Mouse (Mus musculus): ENCODE measurements around the gene Tmem125. TPM values are rescaled to one million over a fixed set of nuclear protein-coding genes. Genes with fewer than 3 reads are reported as not detected.

The Tmem125 gene
- not detected in 2 replicates for polyA plus RNA-seq (2012)

GRCm38 (mm10) chr4:118543592-118544260 lies at the start of gene Tmem125:
Gene Tmem125 (minus strand): TSS chr4:118544044.
- Histone ChIP-seq H3K36me3 (ENCODE audit: control insufficient read depth) (peaks cover 2% of the 10 kb centered on the region; the same call in 1 of the 2 replicates), H3K9me3 (ENCODE audit: control insufficient read depth, low read length) (no peaks in the 10 kb centered on the region), H3K27me3 (ENCODE audit: control insufficient read depth) (peaks cover 5% of the 10 kb centered on the region), H3K4me1 (ENCODE audit: control insufficient read depth) (peaks cover 8% of the 10 kb centered on the region), H3K4me3 (replicated peaks) (peak within 1 kb of the TSS; percentile 48)
- no peak for TF ChIP-seq GATA1 (IDR thresholded peaks at IDR 0.05; ENCODE audit: low read length)
- no peak for TF ChIP-seq TAL1 (IDR thresholded peaks at IDR 0.05; ENCODE audit: low read length)

DNA sequence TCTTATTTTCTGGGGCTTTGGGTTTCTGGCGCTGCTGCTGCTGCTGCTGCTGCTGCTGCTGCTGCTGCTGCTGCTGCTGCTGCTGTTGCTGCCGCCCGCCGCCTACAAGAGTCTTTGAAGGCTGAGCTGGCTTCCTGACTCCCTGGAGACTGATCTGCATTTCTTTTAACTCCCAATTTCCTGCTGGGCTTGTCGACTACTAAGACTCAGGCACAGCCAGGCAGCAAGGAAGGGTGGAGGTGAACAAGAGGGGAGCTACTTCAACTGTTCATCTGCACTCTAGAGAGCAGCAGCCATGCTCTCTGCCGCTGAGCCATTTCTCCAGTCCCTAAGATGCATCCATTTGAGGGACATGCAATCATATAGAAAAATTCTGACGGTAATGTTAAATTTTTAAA lies 45.9 kb upstream of the Tmem125 start:
- Histone ChIP-seq H3K36me3 (ENCODE audit: control insufficient read depth) (no peaks in the 10 kb centered on the region), H3K27me3 (ENCODE audit: control insufficient read depth) (no peaks in the 10 kb centered on the region), H3K4me1 (ENCODE audit: control insufficient read depth) (no peaks in the 10 kb centered on the region), H3K4me3 (replicated peaks) (no peak overlapping the region), H3K9me3 (ENCODE audit: control insufficient read depth, low read length) (0 out of 2 replicates have a peak, but pooled peaks cover 2% of the 10 kb centered on the region)
- TF ChIP-seq GATA1 (IDR thresholded peaks at IDR 0.05; ENCODE audit: low read length): no peak
- TF ChIP-seq TAL1 (IDR thresholded peaks at IDR 0.05; ENCODE audit: low read length): no peak

GRCm38 (mm10) chr4:118589053-118589732 lies 45.3 kb upstream of the Tmem125 start:
- TF ChIP-seq GATA1 (IDR thresholded peaks at IDR 0.05; ENCODE audit: low read length): no peak
- no peak for TF ChIP-seq TAL1 (IDR thresholded peaks at IDR 0.05; ENCODE audit: low read length)
- H3K27me3 ChIP-seq (ENCODE audit: control insufficient read depth): no peaks in the 10 kb centered on the region
- H3K9me3 ChIP-seq (ENCODE audit: control insufficient read depth, low read length): 0 out of 2 replicates have a peak, but pooled peaks cover 2% of the 10 kb centered on the region
- H3K4me1 ChIP-seq (ENCODE audit: control insufficient read depth): no peaks in the 10 kb centered on the region
- H3K4me3 ChIP-seq (replicated peaks): no peak overlapping the region
- no peaks in the 10 kb centered on the region for H3K36me3 ChIP-seq (ENCODE audit: control insufficient read depth)

- TF ChIP-seq GATA1 (IDR thresholded peaks at IDR 0.05; ENCODE audit: low read length) (no peak), TAL1 (IDR thresholded peaks at IDR 0.05; ENCODE audit: low read length) (no peak)
- peaks cover 6% of the 10 kb centered on the region for H3K27me3 ChIP-seq (ENCODE audit: control insufficient read depth)
- 0 out of 2 replicates have a peak, but pooled peaks cover 2% of the 10 kb centered on the region for H3K9me3 ChIP-seq (ENCODE audit: control insufficient read depth, low read length)
- no peaks in the 10 kb centered on the region for H3K4me1 ChIP-seq (ENCODE audit: control insufficient read depth)
- H3K36me3 ChIP-seq (ENCODE audit: control insufficient read depth): no peaks in the 10 kb centered on the region
- no peak overlapping the region for H3K4me3 ChIP-seq (replicated peaks)
These were observed 38.8 kb upstream of the Tmem125 start for GRCm38 (mm10) chr4:118582629-118583028.

DNA sequence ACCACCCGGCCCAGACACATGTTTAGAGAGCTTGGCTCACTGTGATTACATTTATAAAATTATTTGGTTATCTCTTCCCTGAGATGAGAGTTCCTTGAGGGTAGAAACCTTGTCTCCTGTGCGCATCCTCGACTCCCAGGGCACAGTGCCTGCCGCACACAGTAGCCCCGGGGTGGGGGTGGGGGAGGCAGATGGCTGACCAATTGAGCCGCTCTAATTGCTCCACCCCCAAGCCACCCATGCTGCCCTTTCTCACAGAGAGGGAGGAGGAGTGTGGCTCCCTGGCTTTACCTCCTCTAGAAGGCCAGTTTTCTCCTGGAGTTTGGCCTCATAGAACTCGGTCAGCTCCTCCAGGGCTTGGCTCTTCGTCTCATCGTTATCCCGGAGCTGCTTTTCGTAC lies 37.7 kb upstream of the Tmem125 start:
- TF ChIP-seq TAL1 (IDR thresholded peaks at IDR 0.05; ENCODE audit: low read length) (no peak), GATA1 (IDR thresholded peaks at IDR 0.05; ENCODE audit: low read length) (no peak)
- 0 out of 2 replicates have a peak, but pooled peaks cover 2% of the 10 kb centered on the region for H3K9me3 ChIP-seq (ENCODE audit: control insufficient read depth, low read length)
- no peaks in the 10 kb centered on the region for H3K36me3 ChIP-seq (ENCODE audit: control insufficient read depth)
- peaks cover 14% of the 10 kb centered on the region for H3K27me3 ChIP-seq (ENCODE audit: control insufficient read depth)
- H3K4me1 ChIP-seq (ENCODE audit: control insufficient read depth): no peaks in the 10 kb centered on the region
- H3K4me3 ChIP-seq (replicated peaks): no peak overlapping the region

DNA sequence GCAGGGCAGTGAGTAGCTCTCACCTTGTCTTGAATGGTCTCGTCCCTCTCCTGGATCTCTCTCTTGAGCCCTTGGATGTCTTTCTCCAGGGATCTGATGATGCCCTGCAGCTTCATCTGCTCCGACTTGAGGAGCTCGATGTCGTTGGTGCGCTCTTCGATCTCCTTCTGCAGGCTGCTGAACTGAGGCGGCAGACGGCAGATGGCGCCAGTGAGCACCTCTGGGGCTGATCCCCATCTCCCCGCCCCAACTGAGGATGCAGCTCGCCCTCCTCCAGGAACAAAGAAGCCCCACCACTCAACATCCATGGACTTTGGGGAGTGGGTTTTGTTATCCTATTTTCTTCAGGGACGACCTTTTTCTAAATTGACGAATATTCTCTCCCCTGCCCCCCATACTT lies 35.5 kb upstream of the Tmem125 start:
- Histone ChIP-seq H3K36me3 (ENCODE audit: control insufficient read depth) (no peaks in the 10 kb centered on the region), H3K27me3 (ENCODE audit: control insufficient read depth) (peaks cover 22% of the 10 kb centered on the region), H3K4me3 (replicated peaks) (no peak overlapping the region), H3K4me1 (ENCODE audit: control insufficient read depth) (peaks cover 5% of the 10 kb centered on the region; the same call in 1 of the 2 replicates), H3K9me3 (ENCODE audit: control insufficient read depth, low read length) (0 out of 2 replicates have a peak, but pooled peaks cover 2% of the 10 kb centered on the region)
- TF ChIP-seq GATA1 (IDR thresholded peaks at IDR 0.05; ENCODE audit: low read length) (no peak), TAL1 (IDR thresholded peaks at IDR 0.05; ENCODE audit: low read length) (no peak)

- Histone ChIP-seq H3K4me1 (ENCODE audit: control insufficient read depth) (peaks cover 9% of the 10 kb centered on the region; the same call in 1 of the 2 replicates), H3K27me3 (ENCODE audit: control insufficient read depth) (peaks cover 50% of the 10 kb centered on the region), H3K36me3 (ENCODE audit: control insufficient read depth) (no peaks in the 10 kb centered on the region), H3K9me3 (ENCODE audit: control insufficient read depth, low read length) (0 out of 2 replicates have a peak, but pooled peaks cover 2% of the 10 kb centered on the region), H3K4me3 (replicated peaks) (no peak overlapping the region)
- no peak for TF ChIP-seq TAL1 (IDR thresholded peaks at IDR 0.05; ENCODE audit: low read length)
- TF ChIP-seq GATA1 (IDR thresholded peaks at IDR 0.05; ENCODE audit: low read length): no peak
These were observed 32.3 kb upstream of the Tmem125 start for GRCm38 (mm10) chr4:118576097-118576496.

DNA sequence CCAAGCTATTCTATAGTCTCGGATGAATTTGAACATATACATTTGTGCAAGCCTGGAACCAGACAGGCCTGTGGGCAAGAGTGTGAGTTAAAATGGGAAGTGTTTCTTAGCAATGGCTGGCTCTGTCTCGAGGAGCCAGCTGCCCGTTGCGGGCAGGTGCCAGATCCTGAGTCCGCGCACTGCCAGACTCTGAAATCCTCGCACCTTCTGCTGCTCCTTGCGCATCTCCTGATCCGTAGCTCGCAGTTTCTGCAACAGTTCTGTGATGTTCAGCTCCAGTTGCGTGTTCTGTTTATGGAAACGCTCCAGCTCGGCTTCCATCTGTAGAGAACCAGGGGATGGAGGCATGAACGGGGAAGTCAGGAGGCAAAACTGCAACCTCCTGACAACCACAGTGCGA lies 27.6 kb upstream of the Tmem125 start:
- Histone ChIP-seq H3K27me3 (ENCODE audit: control insufficient read depth) (peaks cover 58% of the 10 kb centered on the region), H3K36me3 (ENCODE audit: control insufficient read depth) (peaks cover 6% of the 10 kb centered on the region; the same call in 1 of the 2 replicates), H3K9me3 (ENCODE audit: control insufficient read depth, low read length) (peaks cover 26% of the 10 kb centered on the region), H3K4me1 (ENCODE audit: control insufficient read depth) (peaks cover 55% of the 10 kb centered on the region), H3K4me3 (replicated peaks) (no peak overlapping the region)
- TF ChIP-seq GATA1 (IDR thresholded peaks at IDR 0.05; ENCODE audit: low read length) (no peak), TAL1 (IDR thresholded peaks at IDR 0.05; ENCODE audit: low read length) (no peak)

DNA sequence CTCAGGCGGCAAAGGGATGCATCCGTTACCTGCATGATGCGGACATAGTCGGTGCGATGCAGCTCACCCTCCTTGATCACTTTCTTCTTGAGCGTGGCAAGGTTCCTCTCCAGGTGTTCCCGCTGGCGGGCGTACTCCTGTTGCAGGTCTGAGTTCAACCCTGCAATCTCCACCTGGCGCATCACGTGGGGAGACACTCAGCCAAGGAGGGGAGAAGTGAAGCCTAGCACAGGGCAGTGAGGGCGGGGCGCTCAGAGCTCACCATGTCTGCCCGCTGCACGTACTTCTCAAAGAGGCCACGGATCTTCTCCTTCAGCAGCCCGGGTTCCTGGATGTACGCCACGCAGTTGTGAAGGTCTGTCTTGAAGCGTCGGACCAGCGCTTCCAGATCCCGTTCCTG lies 25.5 kb upstream of the Tmem125 start:
- TF ChIP-seq GATA1 (IDR thresholded peaks at IDR 0.05; ENCODE audit: low read length): no peak
- TF ChIP-seq TAL1 (IDR thresholded peaks at IDR 0.05; ENCODE audit: low read length): no peak

More for the DNA sequence above, 25.5 kb upstream of the Tmem125 start:
- Histone ChIP-seq H3K4me1 (ENCODE audit: control insufficient read depth) (peaks cover 58% of the 10 kb centered on the region), H3K27me3 (ENCODE audit: control insufficient read depth) (peaks cover 50% of the 10 kb centered on the region), H3K4me3 (replicated peaks) (peak overlapping the region; percentile 65), H3K36me3 (ENCODE audit: control insufficient read depth) (peaks cover 6% of the 10 kb centered on the region; the same call in 1 of the 2 replicates), H3K9me3 (ENCODE audit: control insufficient read depth, low read length) (peaks cover 26% of the 10 kb centered on the region)
